Mouse (Mus musculus) heart, postnatal 36 days (tissue): ENCODE measurements around the gene Fbxo41. TPM values are rescaled to one million over a fixed set of nuclear protein-coding genes. Genes with fewer than 3 reads are reported as not detected.
"Not testable (repeated sequence)": the region's sequence is repeated elsewhere in the genome, so short reads cannot be mapped to it uniquely, and the experiment has no call there.

Source experiments
- DNase-seq, 2 experiments: peaks; one replicate each; pipeline ENCODE4 v3.0.0; 2021 to 2022
- intact Hi-C: fragments of 180-260 bp; cut with DNase I; formaldehyde crosslinking; loops from one replicate; pipeline ENCODE4 v1.15.1; 2025
- total RNA-seq, 2 experiments: library from RNA; stranded (reverse); gene quantifications; 2 replicates each; pipeline ENCODE4 v1.2.3; 2021

The Fbxo41 gene
- total RNA-seq, 2 experiments from 2014 or later = not detected

DNA sequence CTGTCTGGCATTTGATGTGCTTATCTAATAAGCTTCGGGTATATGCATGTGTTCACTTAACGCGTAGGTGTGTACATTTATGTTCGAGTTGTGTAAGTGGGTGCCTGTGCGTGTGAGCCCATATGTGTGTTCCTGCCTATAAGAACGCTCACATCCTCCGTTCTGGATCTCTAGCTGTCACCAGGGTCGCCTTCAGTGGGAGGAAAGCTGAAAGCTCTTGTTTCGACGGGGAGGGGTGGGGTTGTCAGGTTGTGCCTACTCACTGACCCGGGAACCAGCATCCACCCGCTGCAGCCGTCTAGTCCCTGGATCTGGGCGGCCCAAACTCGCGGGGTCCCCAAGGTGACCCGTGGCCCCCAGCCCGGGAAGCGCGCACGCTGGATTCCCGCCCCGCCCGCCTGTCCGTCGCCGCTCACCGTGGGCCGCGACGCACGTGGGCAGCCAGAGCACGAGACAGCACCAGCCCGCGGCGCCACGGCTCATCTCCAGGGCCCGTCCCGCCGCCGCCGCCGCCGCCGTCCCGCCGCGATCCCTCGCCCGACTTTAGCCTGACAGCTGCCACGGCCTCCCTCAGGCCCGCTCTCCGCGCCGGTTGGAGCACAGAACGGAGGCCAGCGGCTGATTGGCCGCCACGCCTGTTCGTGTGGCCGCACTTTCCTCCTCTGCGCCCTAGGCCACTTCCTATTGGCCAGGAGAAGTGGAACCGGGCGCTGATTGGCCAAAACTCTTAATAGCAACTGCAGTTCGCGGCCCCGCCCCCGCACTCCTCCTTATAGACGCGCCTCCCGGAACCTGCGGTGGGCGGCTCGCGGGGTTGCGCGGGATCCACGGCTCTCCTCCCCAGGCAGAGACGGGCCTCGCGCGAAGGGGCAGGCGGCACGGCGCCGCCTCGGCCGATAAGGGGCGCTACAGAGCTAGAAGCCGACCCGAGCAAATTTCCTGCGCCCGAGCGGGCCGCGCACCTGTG, 51.8 kb downstream of the Fbxo41 start, which contains the start of gene Cct7:
TSS of gene Cct7 (plus strand) at position 818 of the 967 bp plus-strand sequence.
- intact Hi-C loops = loop anchor here (5.0 to 10.0 kb wide), 2 partner anchors 136 to 464 kb away; partner anchors contain the start of genes Alms1, Nat8f1 and Tprkb

DNA sequence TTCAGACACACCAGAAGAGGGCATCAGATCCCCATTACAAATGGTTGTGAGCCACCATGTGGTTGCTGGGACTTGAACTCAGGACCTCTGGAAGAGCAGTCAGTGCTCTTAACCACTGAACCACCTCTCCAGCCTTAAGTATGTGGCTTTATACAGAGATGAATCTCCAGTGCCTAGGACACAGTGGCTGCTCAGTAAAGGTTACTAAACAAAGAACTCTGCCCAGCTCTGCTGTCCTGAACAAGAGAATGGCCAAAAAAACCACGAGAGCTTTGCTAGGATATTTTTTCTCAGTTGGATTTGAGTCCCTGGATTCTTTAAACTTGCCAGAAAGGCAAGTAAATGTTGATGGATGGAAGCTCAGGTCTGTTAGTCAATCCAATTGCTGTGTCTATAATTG, 52.7 kb downstream of the Fbxo41 start:
- intact Hi-C loops = loop anchor here (5.0 to 10.0 kb wide), 2 partner anchors 137 to 465 kb away; partner anchors contain the start of genes Alms1, Nat8f1 and Tprkb
- not testable (repeated sequence) for DNase-seq

More for the DNA sequence above, 51.8 kb downstream of the Fbxo41 start, which contains the start of gene Cct7:
- peak; percentile 96 to 97 for DNase-seq

DNA sequence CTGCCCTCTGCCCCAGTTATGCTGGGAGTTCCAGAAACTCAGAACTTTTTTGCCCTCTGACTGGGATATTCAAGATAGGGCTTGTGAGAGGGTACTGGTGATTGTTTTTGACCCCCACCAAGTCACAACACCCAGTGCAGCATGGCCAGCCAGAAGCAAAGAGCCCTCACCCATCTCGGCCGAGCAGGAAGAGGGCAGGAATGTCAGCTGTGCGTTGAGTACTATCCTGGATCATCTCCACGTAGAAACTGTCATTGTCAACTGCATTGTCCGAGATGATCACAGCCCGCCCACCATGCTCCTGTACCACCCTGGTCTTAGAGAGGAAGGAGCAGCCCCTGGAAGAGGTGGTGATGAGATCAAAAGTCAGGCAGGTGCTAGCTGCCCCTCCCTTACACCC, 55.4 kb downstream of the Fbxo41 start:
- no peak for DNase-seq
- intact Hi-C loops = no loop called here

DNA sequence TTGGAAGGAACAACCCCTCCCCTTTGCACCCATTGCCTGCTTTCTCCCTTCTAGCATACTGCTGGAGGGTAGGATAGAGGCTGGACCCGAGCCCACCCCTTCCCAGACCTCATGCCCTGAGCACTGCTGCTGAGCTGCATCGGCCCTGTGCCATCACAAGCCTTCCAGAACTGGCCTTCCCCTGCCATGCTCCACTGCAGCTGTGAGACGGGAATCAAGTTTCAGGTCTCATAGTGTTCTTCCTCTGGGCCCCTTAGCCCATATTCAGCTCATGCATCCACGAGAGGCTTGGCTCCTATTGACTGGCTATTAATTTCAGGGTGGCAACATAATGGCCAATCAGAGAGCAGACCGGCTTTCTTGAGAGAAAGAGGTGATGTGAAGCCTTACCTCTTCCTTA, 57.5 kb downstream of the Fbxo41 start:
- intact Hi-C loops = no loop called here
- no peak for DNase-seq

DNA sequence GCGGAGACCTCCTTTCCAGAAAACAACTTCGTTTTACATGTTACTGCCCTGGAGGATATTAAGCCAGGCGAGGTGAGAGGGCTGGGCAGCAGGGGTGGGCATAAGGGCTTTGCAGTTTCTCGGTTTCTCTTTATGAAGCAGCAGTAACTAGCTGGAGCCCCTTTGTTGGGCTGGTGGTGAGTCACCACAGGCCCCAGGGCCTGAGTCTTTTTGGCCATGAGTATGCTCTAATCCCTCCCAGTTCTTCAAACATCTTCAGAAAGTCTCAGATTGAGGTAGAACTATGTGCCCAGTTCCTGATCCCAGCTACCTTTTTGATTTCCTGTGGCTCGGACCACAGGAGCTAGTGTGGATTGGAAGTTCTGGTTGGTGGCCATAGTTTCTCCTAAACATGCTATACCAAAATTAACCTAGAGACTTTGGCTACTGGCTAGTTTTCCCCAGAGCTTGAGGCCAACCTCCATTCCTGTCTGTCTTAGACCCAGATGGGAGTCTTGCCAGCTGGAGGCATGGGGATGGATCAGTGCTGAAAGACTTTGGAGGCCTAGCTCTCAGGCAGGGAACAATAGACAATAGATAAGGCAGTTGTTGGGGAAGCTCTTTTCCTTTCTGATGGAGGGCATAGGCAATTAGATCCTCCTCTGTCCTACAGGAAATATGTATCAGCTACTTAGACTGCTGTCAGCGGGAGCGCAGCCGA, 58.4 kb downstream of the Fbxo41 start:
- no peak for DNase-seq
- intact Hi-C loops = no loop called here

DNA sequence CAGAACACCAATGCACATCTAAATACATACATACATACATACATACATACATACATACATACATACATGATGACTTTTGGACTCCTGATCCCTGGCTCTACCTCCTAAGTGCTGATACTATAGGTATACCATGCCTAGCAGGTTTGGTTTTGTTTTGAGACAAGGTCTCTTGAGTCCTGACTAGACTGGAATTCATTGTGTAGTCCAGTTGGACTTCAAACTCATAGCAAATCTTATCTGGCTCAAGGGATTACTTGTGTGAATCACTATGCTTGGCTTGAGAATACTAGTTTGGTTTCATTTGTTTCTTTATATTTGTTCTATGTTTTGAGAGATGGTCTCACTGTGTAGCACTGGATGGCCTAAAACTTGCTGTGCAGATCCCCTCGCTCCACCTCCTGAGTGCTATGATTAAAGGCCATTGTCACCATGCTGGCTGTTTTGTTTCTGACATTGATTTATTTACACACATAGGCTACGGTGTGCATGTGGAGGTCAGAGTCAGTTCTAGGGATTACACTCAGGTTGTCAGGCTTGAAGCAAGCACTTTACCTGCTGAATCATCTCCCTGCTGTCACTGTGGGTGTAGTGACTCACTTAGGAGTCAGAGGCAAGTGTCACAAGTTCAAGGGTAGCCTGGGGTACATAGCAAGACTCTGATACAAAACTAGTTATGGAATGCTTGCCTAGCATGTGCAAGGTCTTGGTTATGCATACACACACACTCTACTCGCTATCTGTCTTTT, 59.1 kb downstream of the Fbxo41 start:
- intact Hi-C loops = no loop called here
- DNase-seq = no peak

DNA sequence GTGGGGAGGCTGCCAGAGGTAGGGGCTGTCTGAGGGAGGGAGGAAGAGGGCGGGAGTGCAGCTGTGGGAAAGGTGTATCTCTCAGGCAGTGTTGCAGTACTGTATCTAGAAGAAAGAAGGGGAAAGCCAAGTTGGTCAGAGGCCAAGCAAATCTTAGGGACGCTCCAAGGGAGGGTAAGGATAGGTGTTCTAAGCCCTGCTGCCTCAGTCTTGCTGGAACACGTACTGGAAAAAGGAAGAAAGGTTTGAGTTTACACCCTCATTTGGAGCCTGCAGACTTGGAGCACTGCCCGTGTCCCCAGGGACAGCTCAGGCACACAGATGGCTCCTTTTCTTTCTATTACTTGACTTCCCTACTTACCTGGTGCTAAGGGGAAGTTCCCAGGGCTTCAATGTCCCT, 61.7 kb downstream of the Fbxo41 start:
- no peak for DNase-seq
- intact Hi-C loops = no loop called here

DNA sequence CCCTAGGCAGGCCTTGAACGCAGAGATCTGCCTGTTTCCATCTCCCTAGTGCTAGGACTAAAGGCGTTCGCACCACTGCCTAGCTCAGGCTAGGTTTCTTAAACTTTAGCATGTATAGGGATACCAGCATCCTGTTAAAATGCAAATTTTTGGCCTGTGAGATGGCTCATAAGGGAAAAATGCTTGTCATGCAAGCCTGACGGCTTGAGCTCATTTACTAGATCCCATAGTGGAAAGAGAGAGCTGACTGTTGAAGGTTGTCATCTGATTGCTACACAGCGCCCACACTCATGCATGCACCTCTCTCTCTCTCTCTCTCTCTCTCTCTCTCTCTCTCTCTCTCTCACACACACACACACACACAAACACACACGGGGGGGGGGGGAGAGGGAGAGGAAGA, 66.2 kb downstream of the Fbxo41 start:
- no peak for DNase-seq
- intact Hi-C loops = no loop called here

DNA sequence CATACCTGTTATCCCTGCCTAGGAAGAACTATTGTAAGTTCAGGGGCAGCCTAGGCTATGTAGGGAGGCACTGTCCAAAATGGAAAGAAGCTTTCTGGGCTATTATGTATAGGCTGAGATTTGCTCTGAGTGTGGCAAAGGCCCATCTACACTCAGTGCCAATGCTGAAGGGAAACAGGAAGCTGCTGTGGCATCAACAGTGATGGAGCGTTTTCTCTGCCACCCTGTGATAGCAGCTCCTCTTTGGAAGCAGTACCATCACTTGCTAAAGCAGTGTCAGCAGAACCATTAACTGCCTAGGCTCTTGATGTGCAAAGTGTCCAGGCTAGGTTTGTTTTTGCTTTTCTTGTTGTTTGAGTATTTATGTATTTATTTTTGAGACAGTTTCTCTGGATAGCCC, 66.6 kb downstream of the Fbxo41 start:
- intact Hi-C loops = no loop called here
- DNase-seq = no peak

DNA sequence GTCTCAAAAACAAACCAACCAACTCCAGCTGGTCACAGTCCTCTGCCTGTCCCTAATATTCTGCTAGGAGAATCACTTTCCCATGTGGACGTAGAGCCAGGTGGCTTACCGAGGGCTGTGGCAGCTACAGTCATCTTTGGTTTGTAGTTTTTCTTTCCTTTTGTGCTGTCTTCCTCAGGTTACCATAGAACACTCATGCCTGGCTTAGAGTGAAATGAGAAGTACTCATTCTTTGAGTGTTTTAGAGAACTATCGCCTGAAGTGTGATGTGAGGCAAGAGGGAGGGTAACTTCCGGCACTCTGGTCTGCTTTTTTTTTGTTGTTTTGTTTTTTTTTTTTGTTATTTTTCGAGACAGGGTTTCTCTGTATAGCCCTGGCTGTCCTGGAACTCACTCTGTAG, 68.9 kb downstream of the Fbxo41 start:
- DNase-seq = no peak
- intact Hi-C loops = no loop called here

DNA sequence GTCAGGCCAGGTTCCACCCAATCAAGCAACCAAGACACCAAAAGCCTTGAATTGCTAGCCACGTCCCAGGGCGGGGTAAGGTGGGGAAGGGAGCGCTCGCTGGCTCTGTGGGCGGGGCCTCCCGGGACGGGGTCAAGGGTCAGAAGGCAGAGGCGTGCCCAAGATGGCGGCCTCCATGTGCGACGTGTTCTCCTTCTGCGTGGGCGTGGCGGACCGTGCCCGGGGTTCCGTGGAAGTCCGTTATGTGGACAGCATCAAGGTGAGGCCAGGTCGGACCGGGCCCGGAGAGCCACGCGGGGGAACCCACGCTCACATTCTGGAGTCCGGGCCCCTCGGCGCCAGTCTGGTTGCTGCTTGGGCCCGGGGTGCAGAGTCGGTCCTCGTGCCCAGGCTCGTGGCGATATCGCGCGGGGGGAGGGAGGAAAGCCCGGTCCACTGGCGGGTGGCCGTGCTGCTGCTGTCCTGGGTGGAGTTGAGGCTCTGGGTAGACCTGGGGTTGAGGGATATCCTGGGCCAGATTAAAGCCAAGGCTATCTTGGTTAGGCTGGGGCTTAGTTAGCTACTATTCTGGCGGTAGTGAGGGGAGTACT, 70.9 kb downstream of the Fbxo41 start, which contains the start of gene Smyd5:
TSS of gene Smyd5 (plus strand) at position 148 of the 590 bp plus-strand sequence.
- peak; percentile 83 to 85 for DNase-seq
- intact Hi-C loops = no loop called here

DNA sequence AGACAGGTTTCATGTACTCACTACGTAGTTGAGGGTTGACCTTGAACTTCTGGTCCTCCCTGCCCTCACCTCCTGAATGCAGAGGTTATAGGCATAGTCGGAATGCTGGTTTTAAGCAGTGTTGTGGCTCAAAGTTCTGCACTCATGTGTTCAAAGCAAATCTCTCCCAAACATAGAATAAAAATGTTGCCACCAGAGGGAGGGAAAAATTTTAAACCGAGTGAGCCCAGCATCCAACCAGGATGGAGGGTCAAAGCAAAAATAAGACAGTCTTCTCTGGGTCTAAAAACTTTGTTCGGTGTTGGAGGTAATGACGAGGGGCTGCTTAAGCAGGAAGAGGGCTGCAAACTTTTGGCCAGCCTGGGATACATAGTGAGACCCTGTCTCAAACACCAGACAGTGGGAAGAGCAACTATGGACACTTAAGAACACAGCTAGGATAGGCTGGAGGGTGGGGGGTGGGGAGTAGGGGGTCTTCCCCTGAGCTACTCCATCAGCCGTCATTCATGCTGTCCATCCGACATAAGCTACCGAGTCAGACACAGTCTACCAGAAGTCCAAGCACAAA, 71.4 kb downstream of the Fbxo41 start:
- intact Hi-C loops = no loop called here

DNA sequence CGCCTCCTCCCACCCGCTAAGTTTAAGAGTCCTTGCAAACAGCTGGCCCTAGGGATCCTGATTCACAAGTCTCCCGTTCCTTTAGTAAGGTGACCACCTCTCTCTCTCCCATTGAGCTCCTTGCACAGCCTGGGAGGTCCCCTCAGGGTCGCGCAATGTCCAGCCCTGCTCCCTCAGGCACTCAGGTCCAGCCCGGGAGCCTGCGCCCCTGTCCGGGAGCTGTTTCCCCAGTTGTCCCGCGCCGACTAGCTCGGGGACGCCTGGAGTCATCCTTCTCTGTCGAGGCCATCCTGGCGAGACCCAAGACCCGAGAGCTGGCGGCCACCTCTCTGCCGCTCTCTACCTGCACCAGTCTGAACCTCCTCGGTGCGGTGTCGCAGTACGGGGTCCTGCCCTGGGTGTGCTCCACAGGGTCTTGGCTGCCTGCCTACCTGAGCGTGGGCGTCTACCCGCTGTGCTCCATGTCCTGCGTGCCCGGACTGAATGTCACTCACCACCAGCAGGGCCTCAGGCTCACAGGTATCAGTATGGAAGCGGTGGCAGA, 78.9 kb downstream of the Fbxo41 start, which contains the start of gene Noto:
TSS of gene Noto (plus strand) at position 51 of the 544 bp plus-strand sequence.
- intact Hi-C loops = no loop called here
- no peak for DNase-seq

More for the DNA sequence above, 71.4 kb downstream of the Fbxo41 start:
- no peak for DNase-seq

Other genes with a start within 250 kb of the Fbxo41 start
- 1 to 10 TPM; 3.4 to 4.1 TPM for gene Sfxn5, start 169.6 kb downstream of the Fbxo41 start, total RNA-seq
- 10 to 100 TPM; 65.0 to 67.0 TPM for gene Rab11fip5, start 128.4 kb downstream of the Fbxo41 start, total RNA-seq
- not detected for gene Noto, start 79.1 kb downstream of the Fbxo41 start, total RNA-seq
- gene Smyd5, start 71.0 kb downstream of the Fbxo41 start, total RNA-seq = 1 to 10 TPM; 7.8 to 9.2 TPM
- gene Cct7, start 51.5 kb downstream of the Fbxo41 start, total RNA-seq = 100 to 1,000 TPM; 151 TPM
- gene Pradc1, start 51.0 kb downstream of the Fbxo41 start, total RNA-seq = 10 to 100 TPM; 10.7 to 14.7 TPM
- gene Egr4, start 10.6 kb upstream of the Fbxo41 start, total RNA-seq = not detected
- gene Alms1, start 84.5 kb upstream of the Fbxo41 start, total RNA-seq = 1 to 10 TPM; 2.1 to 2.4 TPM
- not detected for gene Nat8f7, start 210.2 kb upstream of the Fbxo41 start, total RNA-seq